Mouse (Mus musculus) megakaryocyte, embryonic 14.5 days (primary cell): ENCODE data around the gene Slc6a21.

ENCODE experiments used
- FLI1 ChIP-seq: IDR thresholded peaks from 2 replicates; pipeline ENCODE4 v1.6.1; 2012; ENCODE audit warnings: low read length, inconsistent platforms, mixed read lengths
- GATA1 ChIP-seq: IDR thresholded peaks from 3 replicates; pipeline ENCODE4 v1.6.1; 2012; ENCODE audit warnings: mixed read lengths, low read length, inconsistent platforms, borderline replicate concordance

DNA sequence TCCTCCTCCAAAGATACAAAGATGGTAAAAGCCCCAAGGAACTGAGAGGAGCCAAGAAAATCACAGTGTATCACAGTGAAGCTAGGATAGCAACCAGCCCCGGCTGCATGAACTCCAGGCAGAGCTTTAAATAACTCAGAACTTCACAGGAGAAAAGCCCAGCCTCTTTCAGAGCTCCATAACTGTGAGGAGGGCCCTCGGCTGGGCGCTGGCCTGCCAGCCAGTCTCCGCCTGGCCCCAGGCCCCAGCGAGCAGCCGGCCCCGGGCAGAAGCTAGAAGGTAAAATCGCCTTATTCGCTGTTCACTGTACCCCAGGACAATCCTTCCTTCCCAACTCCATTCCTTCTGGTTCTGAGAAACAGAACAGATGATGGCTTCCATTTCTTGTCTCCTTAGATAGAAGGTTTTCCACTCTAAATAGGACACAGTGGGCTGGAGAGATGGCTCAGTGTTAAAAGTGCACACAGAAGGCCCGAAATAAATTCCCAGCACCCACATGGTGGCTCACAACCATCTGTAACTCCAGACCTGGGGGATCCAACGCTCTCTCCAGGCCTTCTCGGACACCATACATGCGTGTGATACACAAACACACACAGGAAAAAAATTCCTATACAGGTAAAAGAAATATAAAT is 51.6 kb downstream of the Slc6a21 start:
- TF ChIP-seq GATA1 (no peak), FLI1 (no peak)
